Mouse (Mus musculus): ENCODE data around the gene Runx1. TPM values are rescaled to one million over a fixed set of nuclear protein-coding genes. Genes with fewer than 3 reads are reported as not detected.
A peak's percentile ranks its signal among the peaks of the same experiment; 100 is the strongest.

The Runx1 gene
- polyA plus RNA-seq, 1 experiment from 2014 or later: 6.4 TPM

- Histone ChIP-seq H3K36me3 (ENCODE audit: control insufficient read depth, insufficient read depth, low read length) (no peaks in the 10 kb centered on the region), H3K4me3 (ENCODE audit: low read depth, low read length) (no peak overlapping the region), H3K27me3 (ENCODE audit: control insufficient read depth, insufficient read depth, low read length) (no peaks in the 10 kb centered on the region), H3K4me1 (replicated peaks; ENCODE audit: control insufficient read depth, insufficient read depth) (no peaks in the 10 kb centered on the region), H3K9me3 (ENCODE audit: control insufficient read depth, low read length) (no peaks in the 10 kb centered on the region), H3K4me2 (replicated peaks; ENCODE audit: low read depth) (no peak overlapping the region), H3K9ac (ENCODE audit: low read length) (no peak overlapping the region), H3K27ac (replicated peaks) (no peak overlapping the region)
- no peak for TF ChIP-seq CTCF (IDR thresholded peaks at IDR 0.05; ENCODE audit: low read depth)
- TF ChIP-seq EP300 (optimal IDR thresholded peaks at IDR 0.05): no peak
- no peak for DNase-seq (ENCODE audit: low spot score)
- ATAC-seq (ENCODE audit: low FRiP score, low TSS enrichment): no peak
- 88% methylated on average over 6 of the region's 6 CpGs for WGBS
Observed at GRCm38 (mm10) chr16:92591783-92592182, 234.2 kb downstream of the Runx1 start.

- Histone ChIP-seq H3K4me3 (ENCODE audit: low read depth, low read length) (no peak overlapping the region), H3K4me1 (replicated peaks; ENCODE audit: control insufficient read depth, insufficient read depth) (no peaks in the 10 kb centered on the region), H3K9ac (ENCODE audit: low read length) (no peak overlapping the region), H3K27me3 (ENCODE audit: control insufficient read depth, insufficient read depth, low read length) (no peaks in the 10 kb centered on the region), H3K36me3 (ENCODE audit: control insufficient read depth, insufficient read depth, low read length) (no peaks in the 10 kb centered on the region), H3K4me2 (replicated peaks; ENCODE audit: low read depth) (no peak overlapping the region), H3K27ac (replicated peaks) (no peak overlapping the region), H3K9me3 (ENCODE audit: control insufficient read depth, low read length) (no peaks in the 10 kb centered on the region)
- ATAC-seq (ENCODE audit: low FRiP score, low TSS enrichment): no peak
- no peak for DNase-seq (ENCODE audit: low spot score)
- no peak for TF ChIP-seq EP300 (optimal IDR thresholded peaks at IDR 0.05)
- TF ChIP-seq CTCF (IDR thresholded peaks at IDR 0.05; ENCODE audit: low read depth): no peak
- 76% methylated on average over 4 of the region's 4 CpGs for WGBS
Observed at GRCm38 (mm10) chr16:92587836-92588235, 238.1 kb downstream of the Runx1 start.

- WGBS: 42% methylated on average over 10 of the region's 10 CpGs
- peak; percentile 34 for DNase-seq (ENCODE audit: low spot score)
- no peaks in the 10 kb centered on the region for H3K4me1 ChIP-seq (replicated peaks; ENCODE audit: control insufficient read depth, insufficient read depth)
- no peak overlapping the region for H3K4me3 ChIP-seq (ENCODE audit: low read depth, low read length)
- H3K9ac ChIP-seq (ENCODE audit: low read length): no peak overlapping the region
- no peak for TF ChIP-seq EP300 (optimal IDR thresholded peaks at IDR 0.05)
- TF ChIP-seq CTCF (IDR thresholded peaks at IDR 0.05; ENCODE audit: low read depth): no peak
- H3K9me3 ChIP-seq (ENCODE audit: control insufficient read depth, low read length): no peaks in the 10 kb centered on the region
- no peak overlapping the region for H3K4me2 ChIP-seq (replicated peaks; ENCODE audit: low read depth)
- H3K27me3 ChIP-seq (ENCODE audit: control insufficient read depth, insufficient read depth, low read length): no peaks in the 10 kb centered on the region
- no peak overlapping the region for H3K27ac ChIP-seq (replicated peaks)
- ATAC-seq (ENCODE audit: low FRiP score, low TSS enrichment): no peak
- no peaks in the 10 kb centered on the region for H3K36me3 ChIP-seq (ENCODE audit: control insufficient read depth, insufficient read depth, low read length)
Observed at GRCm38 (mm10) chr16:92581767-92582166, 244.2 kb downstream of the Runx1 start.

GRCm38 (mm10) chr16:92580981-92581380, 245.0 kb downstream of the Runx1 start:
- Histone ChIP-seq H3K36me3 (ENCODE audit: control insufficient read depth, insufficient read depth, low read length) (no peaks in the 10 kb centered on the region), H3K4me3 (ENCODE audit: low read depth, low read length) (no peak overlapping the region), H3K4me2 (replicated peaks; ENCODE audit: low read depth) (no peak overlapping the region), H3K4me1 (replicated peaks; ENCODE audit: control insufficient read depth, insufficient read depth) (no peaks in the 10 kb centered on the region), H3K27ac (replicated peaks) (no peak overlapping the region), H3K27me3 (ENCODE audit: control insufficient read depth, insufficient read depth, low read length) (no peaks in the 10 kb centered on the region), H3K9me3 (ENCODE audit: control insufficient read depth, low read length) (no peaks in the 10 kb centered on the region), H3K9ac (ENCODE audit: low read length) (no peak overlapping the region)
- TF ChIP-seq CTCF (IDR thresholded peaks at IDR 0.05; ENCODE audit: low read depth) (no peak), EP300 (optimal IDR thresholded peaks at IDR 0.05) (no peak)
- WGBS: 70% methylated on average over 10 of the region's 10 CpGs
- ATAC-seq (ENCODE audit: low FRiP score, low TSS enrichment) (no peak), DNase-seq (ENCODE audit: low spot score) (no peak)

GRCm38 (mm10) chr16:92578915-92579653, 246.9 kb downstream of the Runx1 start:
- Histone ChIP-seq H3K9ac (ENCODE audit: low read length) (no peak overlapping the region), H3K36me3 (ENCODE audit: control insufficient read depth, insufficient read depth, low read length) (no peaks in the 10 kb centered on the region), H3K27ac (replicated peaks) (no peak overlapping the region), H3K9me3 (ENCODE audit: control insufficient read depth, low read length) (no peaks in the 10 kb centered on the region), H3K27me3 (ENCODE audit: control insufficient read depth, insufficient read depth, low read length) (no peaks in the 10 kb centered on the region), H3K4me1 (replicated peaks; ENCODE audit: control insufficient read depth, insufficient read depth) (no peaks in the 10 kb centered on the region), H3K4me2 (replicated peaks; ENCODE audit: low read depth) (no peak overlapping the region), H3K4me3 (ENCODE audit: low read depth, low read length) (no peak overlapping the region)
- DNase-seq (ENCODE audit: low spot score): no peak
- 69% methylated on average over 7 of the region's 7 CpGs for WGBS
- ATAC-seq (ENCODE audit: low FRiP score, low TSS enrichment): no peak
- TF ChIP-seq CTCF (IDR thresholded peaks at IDR 0.05; ENCODE audit: low read depth): no peak
- TF ChIP-seq EP300 (optimal IDR thresholded peaks at IDR 0.05): no peak

- Histone ChIP-seq H3K4me1 (replicated peaks; ENCODE audit: control insufficient read depth, insufficient read depth) (no peaks in the 10 kb centered on the region), H3K9me3 (ENCODE audit: control insufficient read depth, low read length) (no peaks in the 10 kb centered on the region), H3K36me3 (ENCODE audit: control insufficient read depth, insufficient read depth, low read length) (no peaks in the 10 kb centered on the region), H3K4me3 (ENCODE audit: low read depth, low read length) (no peak overlapping the region), H3K27me3 (ENCODE audit: control insufficient read depth, insufficient read depth, low read length) (no peaks in the 10 kb centered on the region), H3K9ac (ENCODE audit: low read length) (no peak overlapping the region), H3K27ac (replicated peaks) (no peak overlapping the region), H3K4me2 (replicated peaks; ENCODE audit: low read depth) (no peak overlapping the region)
- DNase-seq (ENCODE audit: low spot score) (no peak), ATAC-seq (ENCODE audit: low FRiP score, low TSS enrichment) (no peak)
- no peak for TF ChIP-seq CTCF (IDR thresholded peaks at IDR 0.05; ENCODE audit: low read depth)
- TF ChIP-seq EP300 (optimal IDR thresholded peaks at IDR 0.05): no peak
- 63% methylated on average over 9 of the region's 9 CpGs for WGBS
Observed at GRCm38 (mm10) chr16:92577381-92577780, 248.6 kb downstream of the Runx1 start.

Measured in stomach, postnatal 0 days (tissue).